Mouse (Mus musculus) heart, embryonic 12.5 days (tissue): ENCODE measurements around the gene Prkch. TPM values are rescaled to one million over a fixed set of nuclear protein-coding genes. Genes with fewer than 3 reads are reported as not detected.

Experiments used
- ATAC-seq: fragments of 200-750 bp; cut with Nextera tagmentation; 2 replicates; pipeline ENCODE4 v1.8.0; 2017; ENCODE audit warnings: moderate TSS enrichment, moderate library complexity; ENCODE audit not compliant: insufficient number of reproducible peaks, low FRiP score
- H3K27ac ChIP-seq: fragments of 300-500 bp; sonication (generic); 2 replicates; pipeline ENCODE4 v1.5.1; 2016; ENCODE audit warnings: mild to moderate bottlenecking, moderate library complexity; ENCODE audit not compliant: poor library complexity, severe bottlenecking
- H3K27me3 ChIP-seq: fragments of 300-500 bp; sonication (generic); replicated peaks from 2 replicates; pipeline ENCODE4 v1.6.1; 2016; ENCODE audit warnings: mild to moderate bottlenecking, moderate library complexity
- H3K36me3 ChIP-seq: fragments of 300-500 bp; sonication (generic); 2 replicates; pipeline ENCODE4 v1.6.1; 2016; ENCODE audit warnings: mild to moderate bottlenecking, moderate library complexity
- H3K4me1 ChIP-seq: fragments of 300-500 bp; sonication (generic); replicated peaks from 2 replicates; pipeline ENCODE4 v1.6.1; 2016; ENCODE audit warnings: mild to moderate bottlenecking
- H3K4me2 ChIP-seq: fragments of 300-500 bp; sonication (generic); 2 replicates; pipeline ENCODE4 v1.6.1; 2016; ENCODE audit warnings: mild to moderate bottlenecking, moderate library complexity
- H3K4me3 ChIP-seq: fragments of 300-500 bp; sonication (generic); 2 replicates; pipeline ENCODE4 v1.5.1; 2016; ENCODE audit warnings: mild to moderate bottlenecking
- H3K9ac ChIP-seq: fragments of 300-500 bp; sonication (generic); 2 replicates; pipeline ENCODE4 v1.6.1; 2016; ENCODE audit warnings: mild to moderate bottlenecking, moderate library complexity
- H3K9me3 ChIP-seq: fragments of 300-500 bp; sonication (generic); replicated peaks from 2 replicates; pipeline ENCODE4 v1.6.1; 2016; ENCODE audit warnings: mild to moderate bottlenecking, moderate library complexity
- WGBS: fragments of 180-500 bp; shearing (Covaris S2); methylation state at CpG from one replicate; pipeline ENCODE4 v1.1.7; 2016; 5-methylcytosine and 5-hydroxymethylcytosine counted together
- polyA plus RNA-seq: library from polyadenylated mRNA; unstranded; fragments of >200 nt; fragmentation: Nextera tagmentation; extraction: Ambion mirVana; gene quantifications from 2 replicates; pipeline ENCODE4 v1.2.1, GENCODE M21; 2016

Gene Prkch
- polyA plus RNA-seq, 1 experiment from 2014 or later: 19.5 TPM

DNA sequence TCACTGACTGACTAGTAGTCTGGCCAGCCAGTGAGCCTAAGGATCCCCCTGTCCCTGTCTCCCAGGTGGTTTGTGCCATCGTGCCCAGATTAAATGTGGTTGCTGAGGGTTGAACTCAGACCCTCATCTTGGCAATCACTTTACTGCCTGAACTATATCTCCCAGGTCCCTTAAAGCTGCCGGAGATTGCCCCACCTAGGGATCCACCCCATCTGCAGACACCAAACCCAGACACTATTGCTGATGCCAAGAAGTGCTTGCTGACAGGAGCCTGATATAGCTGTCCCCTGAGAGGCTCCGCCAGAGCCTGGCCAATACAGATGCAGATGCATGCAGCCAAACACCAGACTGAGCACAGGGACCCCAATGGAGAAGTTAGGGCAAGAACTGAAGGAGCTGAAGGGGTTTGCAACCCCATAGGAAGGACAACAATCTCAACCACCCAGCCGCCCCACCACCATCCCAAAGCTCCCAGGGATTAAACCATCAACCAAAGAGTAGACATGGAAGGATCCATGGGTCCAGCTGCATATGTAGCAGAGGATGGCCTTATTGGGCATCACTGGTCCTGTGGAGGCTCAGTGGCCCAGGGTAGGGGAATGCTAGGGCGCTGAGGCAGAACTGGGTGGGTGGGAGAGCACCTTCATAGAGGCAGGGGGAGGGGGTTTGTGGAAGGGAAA lies 229.6 kb downstream of the Prkch start:
- Histone ChIP-seq H3K27ac (no peak overlapping the region), H3K9me3 (no peaks in the 10 kb centered on the region)
- 65% methylated on average over 5 of the region's 5 CpGs for WGBS

DNA sequence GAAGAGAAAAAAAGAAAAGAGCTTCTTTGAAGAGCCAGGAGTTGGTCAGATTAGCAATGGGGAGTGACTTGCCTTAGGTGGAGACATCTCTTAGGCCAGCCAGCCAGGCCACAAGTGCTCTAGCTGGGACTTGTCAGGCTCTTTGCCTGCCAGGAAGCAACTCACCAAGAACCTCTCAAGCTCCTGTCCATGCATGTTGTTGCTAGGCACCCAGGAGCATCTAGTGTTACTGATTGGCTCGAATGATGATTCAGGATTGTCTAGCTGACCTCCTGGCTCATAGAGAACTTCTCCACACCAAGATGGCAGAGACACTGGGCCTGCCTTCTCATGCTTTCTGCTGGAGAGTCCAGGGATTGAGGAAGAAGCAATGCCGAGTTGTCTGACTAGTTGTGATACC lies 230.3 kb downstream of the Prkch start:
- Histone ChIP-seq H3K27me3 (no peaks in the 10 kb centered on the region), H3K9ac (no peak overlapping the region), H3K27ac (no peak overlapping the region), H3K9me3 (no peaks in the 10 kb centered on the region), H3K4me3 (no peak overlapping the region), H3K4me1 (peaks cover 45% of the 10 kb centered on the region), H3K36me3 (no peaks in the 10 kb centered on the region), H3K4me2 (no peak overlapping the region)
- WGBS: 73% methylated on average over 2 of the region's 2 CpGs
- ATAC-seq: no peak

More for the DNA sequence above, 229.6 kb downstream of the Prkch start:
- Histone ChIP-seq H3K27me3 (no peaks in the 10 kb centered on the region), H3K9ac (no peak overlapping the region), H3K36me3 (no peaks in the 10 kb centered on the region), H3K4me2 (no peak overlapping the region), H3K4me1 (peaks cover 52% of the 10 kb centered on the region), H3K4me3 (no peak overlapping the region)
- ATAC-seq: no peak

DNA sequence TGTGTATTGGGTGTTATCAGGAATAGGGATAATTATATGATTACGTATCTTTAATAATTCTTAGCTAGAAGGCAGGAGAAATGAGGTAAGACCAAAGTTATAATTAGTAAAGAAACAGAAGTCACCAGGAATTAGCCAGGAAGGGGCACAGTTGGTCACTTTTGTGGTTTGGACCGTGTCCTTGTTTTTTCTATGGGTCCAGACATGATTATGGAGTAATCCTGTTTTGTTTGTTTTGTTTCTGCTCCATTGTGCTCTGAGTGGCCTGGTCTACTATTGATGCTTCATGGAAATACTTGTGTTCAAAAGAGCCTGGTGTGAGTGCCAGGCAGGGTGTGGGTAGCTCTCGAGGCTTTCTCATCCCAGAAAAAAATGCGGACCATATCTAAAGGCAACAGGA lies 230.9 kb downstream of the Prkch start:
- Histone ChIP-seq H3K4me1 (peaks cover 39% of the 10 kb centered on the region), H3K4me3 (no peak overlapping the region), H3K27me3 (no peaks in the 10 kb centered on the region), H3K9me3 (no peaks in the 10 kb centered on the region), H3K9ac (no peak overlapping the region), H3K4me2 (no peak overlapping the region), H3K27ac (no peak overlapping the region), H3K36me3 (no peaks in the 10 kb centered on the region)
- no peak for ATAC-seq
- 76% methylated on average over 4 of the region's 4 CpGs for WGBS

DNA sequence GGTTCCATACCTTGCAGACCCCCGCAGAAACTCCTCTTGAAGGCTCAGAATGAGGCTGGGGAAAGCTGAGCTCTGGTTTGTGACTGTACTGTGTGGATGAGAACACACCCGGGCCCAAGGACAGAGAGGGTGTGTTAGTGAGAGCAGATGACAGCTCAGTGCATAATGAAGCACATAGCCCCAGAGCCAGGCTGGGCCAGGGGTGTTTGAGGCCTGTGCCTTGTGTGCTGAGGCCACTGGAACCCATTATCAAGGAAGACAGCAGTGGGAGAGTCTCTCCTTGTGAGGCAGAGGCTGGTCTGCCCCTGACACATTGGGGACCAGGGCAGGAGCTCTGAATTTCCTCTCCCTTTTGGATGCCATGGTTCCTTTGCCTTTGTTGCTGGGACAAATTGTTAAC lies 231.3 kb downstream of the Prkch start:
- peaks cover 36% of the 10 kb centered on the region for H3K4me1 ChIP-seq
- H3K4me3 ChIP-seq: no peak overlapping the region
- no peaks in the 10 kb centered on the region for H3K9me3 ChIP-seq
- H3K27ac ChIP-seq: no peak overlapping the region
- no peaks in the 10 kb centered on the region for H3K27me3 ChIP-seq
- 47% methylated on average over 2 of the region's 2 CpGs for WGBS
- H3K9ac ChIP-seq: no peak overlapping the region
- no peak for ATAC-seq
- H3K4me2 ChIP-seq: no peak overlapping the region
- no peaks in the 10 kb centered on the region for H3K36me3 ChIP-seq

DNA sequence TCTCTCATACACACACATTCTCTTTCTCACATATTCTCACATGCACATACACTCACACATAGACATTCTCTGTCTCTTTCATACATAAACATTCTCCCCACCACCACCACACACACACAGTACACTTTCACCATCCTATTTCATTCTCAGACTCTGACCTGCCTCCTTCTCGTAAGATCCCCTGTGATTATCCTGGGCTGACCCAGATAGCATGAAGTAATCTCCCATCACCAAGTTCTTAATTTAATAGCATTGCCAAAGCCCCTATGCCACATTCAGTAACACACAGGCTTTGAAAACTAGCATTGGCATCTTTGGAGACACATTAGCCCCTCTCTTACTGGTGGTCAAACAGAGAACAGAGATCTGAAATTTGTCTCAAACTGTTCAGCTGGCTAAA lies 232.3 kb downstream of the Prkch start:
- ATAC-seq: no peak

DNA sequence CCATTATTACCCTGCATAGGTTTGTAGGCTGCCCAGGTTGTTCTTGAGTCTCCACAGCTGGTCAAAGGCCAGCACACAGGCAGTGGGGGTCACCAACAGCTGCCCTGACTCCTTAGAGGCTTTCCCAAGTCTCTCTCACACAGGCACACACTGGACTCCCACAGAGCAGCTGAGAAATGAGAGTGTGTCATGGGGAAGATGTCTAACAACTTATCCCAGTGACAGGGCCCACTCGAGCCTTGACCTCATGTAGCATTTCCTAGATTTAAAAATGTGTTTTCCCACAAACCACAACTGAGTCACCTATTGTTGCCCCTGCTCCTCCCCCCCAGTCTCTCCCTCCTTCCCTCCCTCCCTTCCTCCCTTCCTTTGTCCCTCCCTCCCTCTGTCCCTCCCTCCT lies 234.2 kb downstream of the Prkch start:
- ATAC-seq: no peak
- H3K9ac ChIP-seq: no peak overlapping the region
- WGBS: 46% methylated on average over 1 of the region's 1 CpGs

More for the DNA sequence above, 232.3 kb downstream of the Prkch start:
- Histone ChIP-seq H3K4me2 (no peak overlapping the region), H3K9me3 (no peaks in the 10 kb centered on the region), H3K4me3 (no peak overlapping the region), H3K4me1 (peaks cover 28% of the 10 kb centered on the region), H3K27me3 (no peaks in the 10 kb centered on the region), H3K36me3 (no peaks in the 10 kb centered on the region), H3K27ac (no peak overlapping the region), H3K9ac (no peak overlapping the region)
- 75% methylated on average over 1 of the region's 1 CpGs for whole genome bisulfite sequencing

DNA sequence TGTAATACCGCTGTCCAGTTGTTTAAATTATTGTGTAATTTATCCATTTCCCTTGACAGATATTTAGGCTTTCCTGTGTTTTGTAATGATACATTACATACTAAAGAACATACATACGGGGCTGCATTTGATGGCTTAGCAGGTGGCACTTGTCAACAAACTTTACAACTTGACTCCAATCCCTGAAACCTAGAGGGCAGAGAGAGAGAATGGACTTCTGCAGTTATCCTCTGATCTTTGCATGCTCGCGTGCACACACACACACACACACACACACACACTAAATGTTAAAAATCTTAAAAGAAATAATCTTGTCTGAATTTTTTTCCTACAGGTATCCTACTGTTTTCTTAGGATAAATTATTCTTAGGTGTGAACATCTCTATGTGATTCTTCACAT lies 236.6 kb downstream of the Prkch start:
- WGBS: 85% methylated on average over 4 of the region's 4 CpGs
- Histone ChIP-seq H3K27ac (no peak overlapping the region), H3K4me1 (no peaks in the 10 kb centered on the region), H3K4me3 (no peak overlapping the region), H3K36me3 (no peaks in the 10 kb centered on the region), H3K27me3 (no peaks in the 10 kb centered on the region), H3K9ac (no peak overlapping the region), H3K4me2 (no peak overlapping the region), H3K9me3 (no peaks in the 10 kb centered on the region)
- ATAC-seq: no peak

More for the DNA sequence above, 234.2 kb downstream of the Prkch start:
- Histone ChIP-seq H3K4me2 (no peak overlapping the region), H3K4me1 (peaks cover 14% of the 10 kb centered on the region), H3K4me3 (no peak overlapping the region), H3K9me3 (no peaks in the 10 kb centered on the region), H3K36me3 (no peaks in the 10 kb centered on the region), H3K27me3 (no peaks in the 10 kb centered on the region), H3K27ac (no peak overlapping the region)

DNA sequence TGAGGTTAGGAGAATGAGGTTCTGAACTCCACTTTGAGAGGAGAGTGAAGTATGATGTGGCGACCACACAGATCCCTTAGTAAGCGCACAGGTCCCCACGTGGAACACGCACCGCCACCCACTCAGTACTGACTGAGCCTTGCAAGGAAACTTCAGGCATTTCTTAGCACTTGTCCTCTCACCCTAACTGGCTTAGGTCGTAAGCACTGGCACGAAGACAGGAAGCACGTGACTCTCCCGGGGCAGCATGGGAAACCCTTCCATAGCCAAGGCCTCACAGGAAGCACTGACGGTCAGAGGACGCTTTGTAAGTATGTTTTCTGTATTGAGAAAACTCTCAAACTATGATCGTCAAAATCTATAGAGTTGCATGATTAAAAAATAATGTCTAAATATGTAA lies 237.7 kb downstream of the Prkch start:
- H3K4me1 ChIP-seq: no peaks in the 10 kb centered on the region
- H3K9ac ChIP-seq: no peak overlapping the region
- H3K4me2 ChIP-seq: no peak overlapping the region
- no peak overlapping the region for H3K4me3 ChIP-seq
- WGBS: 85% methylated on average over 12 of the region's 12 CpGs
- no peaks in the 10 kb centered on the region for H3K9me3 ChIP-seq
- no peaks in the 10 kb centered on the region for H3K27me3 ChIP-seq
- no peaks in the 10 kb centered on the region for H3K36me3 ChIP-seq
- H3K27ac ChIP-seq: no peak overlapping the region
- no peak for ATAC-seq

DNA sequence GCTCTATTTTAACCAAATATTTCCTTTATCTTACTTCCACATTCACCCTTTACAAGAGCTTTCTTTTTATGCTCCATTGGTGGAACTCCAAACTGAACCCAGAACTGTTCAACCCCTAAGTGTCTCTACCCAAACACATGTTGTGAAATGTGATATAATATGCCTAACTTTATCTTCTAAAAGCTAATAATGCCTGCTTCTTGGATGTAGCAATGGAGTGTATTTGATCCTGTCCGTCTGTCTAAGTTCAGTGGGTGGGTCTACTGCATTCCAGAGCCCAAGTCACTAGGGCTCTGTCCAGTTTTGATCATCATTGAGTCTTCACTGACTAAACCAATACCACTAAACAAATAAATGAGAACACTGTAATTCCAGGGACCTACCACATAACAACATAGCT lies 240.2 kb downstream of the Prkch start:
- no peak overlapping the region for H3K4me2 ChIP-seq
- H3K27me3 ChIP-seq: no peaks in the 10 kb centered on the region
- no peaks in the 10 kb centered on the region for H3K9me3 ChIP-seq
- no peak for ATAC-seq
- no peaks in the 10 kb centered on the region for H3K36me3 ChIP-seq
- peaks cover under 1% of the 10 kb centered on the region; the same call in 1 of the 2 replicates for H3K4me1 ChIP-seq
- no peak overlapping the region for H3K4me3 ChIP-seq
- 72% methylated on average over 1 of the region's 1 CpGs for WGBS
- no peak overlapping the region for H3K27ac ChIP-seq
- no peak overlapping the region for H3K9ac ChIP-seq

Other genes starting within 250 kb of the Prkch start
- gene Tmem30b, start 38.4 kb upstream of the Prkch start, polyA plus RNA-seq: 0.18 and 0.36 TPM in 2 replicates